Mouse (Mus musculus): Measurements from ENCODE around the gene Necab3. TPM values are rescaled to one million over a fixed set of nuclear protein-coding genes. Genes with fewer than 3 reads are reported as not detected.

The Necab3 gene
- polyA plus RNA-seq, 1 experiment: 14.8 TPM

DNA sequence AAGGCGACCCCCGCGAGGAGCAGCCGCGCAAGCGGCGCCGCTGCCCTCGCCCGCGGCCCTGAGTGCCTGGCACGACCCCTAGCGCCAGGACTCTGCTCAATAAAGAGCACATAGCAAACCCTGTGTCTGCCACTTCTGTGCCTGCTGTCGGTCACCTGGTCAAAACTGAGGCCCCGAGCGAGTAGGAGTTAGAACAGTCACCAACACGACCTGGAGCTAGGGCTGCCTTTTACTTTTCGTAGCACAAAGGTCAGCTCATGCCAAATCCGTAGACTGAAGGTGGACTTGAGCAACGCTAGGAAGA lies 8.9 kb downstream of the Necab3 start:
- WGBS: 19% methylated on average over 20 of the region's 20 CpGs
- TF ChIP-seq CTCF (IDR thresholded peaks at IDR 0.05; ENCODE audit: borderline replicate concordance, control insufficient read depth, extremely low read depth, insufficient read depth, low read length, poor library complexity): no peak
- no peak for TF ChIP-seq POLR2A (IDR thresholded peaks at IDR 0.05; ENCODE audit: control insufficient read depth, extremely low read depth, insufficient read depth, low read length, poor library complexity)
- Histone ChIP-seq H3K27me3 (ENCODE audit: control insufficient read depth, insufficient read depth, low read length) (no peaks in the 10 kb centered on the region), H3K27ac (ENCODE audit: control insufficient read depth, insufficient read depth, low read length) (no peak overlapping the region), H3K36me3 (ENCODE audit: control insufficient read depth, insufficient read depth, low read length) (no peaks in the 10 kb centered on the region), H3K4me3 (ENCODE audit: control insufficient read depth, insufficient read depth, low read length) (no peak overlapping the region), H3K4me1 (replicated peaks; ENCODE audit: control insufficient read depth, insufficient read depth, low read length) (peaks cover 20% of the 10 kb centered on the region)
- no peak for DNase-seq

DNA sequence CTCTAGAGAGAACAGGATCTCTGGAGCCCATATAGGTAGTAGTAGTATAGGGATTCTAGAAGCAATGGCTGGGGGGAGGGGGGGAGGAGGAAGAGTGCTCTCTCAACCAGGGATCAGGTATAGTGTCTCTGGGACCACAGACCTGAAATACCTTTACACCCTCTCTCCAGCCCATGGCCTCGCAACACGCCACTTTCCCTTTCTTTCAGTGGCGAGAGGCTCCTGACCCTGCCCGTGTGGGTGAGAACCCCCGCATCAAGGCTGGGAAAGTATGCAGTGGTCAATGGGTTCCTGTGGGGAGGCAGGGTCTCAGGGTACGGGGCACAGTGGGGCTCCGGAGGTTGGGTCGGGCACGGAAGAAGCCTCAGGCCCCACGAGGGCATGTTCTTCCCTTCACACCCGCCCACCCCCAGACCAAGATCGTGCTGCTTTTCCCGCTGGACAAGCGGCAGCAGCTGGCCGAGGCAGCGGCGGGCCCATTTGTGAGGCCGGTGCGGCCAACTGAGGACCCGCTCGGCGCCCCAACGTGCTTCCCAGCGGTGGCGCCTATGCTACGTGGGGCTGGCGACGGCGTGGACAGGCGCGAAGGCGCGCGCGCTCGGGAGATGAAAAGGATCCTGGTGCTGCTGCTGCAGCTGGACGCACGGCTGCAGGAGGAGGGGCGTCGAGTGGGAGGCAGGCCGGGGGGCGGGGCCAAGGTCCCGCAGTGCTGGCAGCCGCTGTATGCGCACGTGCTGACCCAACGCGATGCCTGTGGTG lies 9.4 kb downstream of the Necab3 start:
- no peaks in the 10 kb centered on the region for H3K36me3 ChIP-seq (ENCODE audit: control insufficient read depth, insufficient read depth, low read length)
- H3K4me1 ChIP-seq (replicated peaks; ENCODE audit: control insufficient read depth, insufficient read depth, low read length): peaks cover 20% of the 10 kb centered on the region
- WGBS: 13% methylated on average over 44 of the region's 48 CpGs
- no peak for TF ChIP-seq POLR2A (IDR thresholded peaks at IDR 0.05; ENCODE audit: control insufficient read depth, extremely low read depth, insufficient read depth, low read length, poor library complexity)
- TF ChIP-seq CTCF (IDR thresholded peaks at IDR 0.05; ENCODE audit: borderline replicate concordance, control insufficient read depth, extremely low read depth, insufficient read depth, low read length, poor library complexity): 0 out of 2 replicates have a peak, but pooled peaks have one; percentile 8
- peak; percentile 62 for DNase-seq
- H3K27ac ChIP-seq (ENCODE audit: control insufficient read depth, insufficient read depth, low read length): no peak overlapping the region
- H3K27me3 ChIP-seq (ENCODE audit: control insufficient read depth, insufficient read depth, low read length): no peaks in the 10 kb centered on the region
- peak overlapping the region; percentile 14; the same call in 1 of the 2 replicates for H3K4me3 ChIP-seq (ENCODE audit: control insufficient read depth, insufficient read depth, low read length)

DNA sequence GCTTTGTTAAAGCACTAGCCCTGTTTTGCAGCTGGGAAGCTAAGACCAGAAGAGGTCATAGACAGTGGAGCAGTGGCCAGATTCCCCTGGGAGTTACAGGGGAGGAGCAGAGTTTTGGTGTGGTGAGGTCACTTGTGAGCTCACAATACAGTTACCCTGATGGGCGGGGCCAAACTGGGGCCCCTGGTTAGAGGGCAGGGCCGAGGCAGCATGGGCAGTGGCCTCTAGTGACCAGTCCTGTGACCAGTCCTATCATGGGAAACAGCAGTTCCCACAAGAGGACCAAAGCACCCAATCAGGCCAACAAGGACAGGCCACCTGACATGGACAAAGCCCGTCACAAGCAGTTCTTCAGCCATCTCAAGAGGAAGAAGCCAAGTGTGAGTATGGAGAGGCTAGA lies 10.0 kb downstream of the Necab3 start:
- Histone ChIP-seq H3K36me3 (ENCODE audit: control insufficient read depth, insufficient read depth, low read length) (no peaks in the 10 kb centered on the region), H3K27me3 (ENCODE audit: control insufficient read depth, insufficient read depth, low read length) (no peaks in the 10 kb centered on the region), H3K27ac (ENCODE audit: control insufficient read depth, insufficient read depth, low read length) (no peak overlapping the region), H3K4me1 (replicated peaks; ENCODE audit: control insufficient read depth, insufficient read depth, low read length) (peaks cover 20% of the 10 kb centered on the region), H3K4me3 (ENCODE audit: control insufficient read depth, insufficient read depth, low read length) (no peak overlapping the region)
- DNase-seq: no peak
- TF ChIP-seq POLR2A (IDR thresholded peaks at IDR 0.05; ENCODE audit: control insufficient read depth, extremely low read depth, insufficient read depth, low read length, poor library complexity) (no peak), CTCF (IDR thresholded peaks at IDR 0.05; ENCODE audit: borderline replicate concordance, control insufficient read depth, extremely low read depth, insufficient read depth, low read length, poor library complexity) (no peak)
- WGBS: 88% methylated on average over 3 of the region's 3 CpGs

DNA sequence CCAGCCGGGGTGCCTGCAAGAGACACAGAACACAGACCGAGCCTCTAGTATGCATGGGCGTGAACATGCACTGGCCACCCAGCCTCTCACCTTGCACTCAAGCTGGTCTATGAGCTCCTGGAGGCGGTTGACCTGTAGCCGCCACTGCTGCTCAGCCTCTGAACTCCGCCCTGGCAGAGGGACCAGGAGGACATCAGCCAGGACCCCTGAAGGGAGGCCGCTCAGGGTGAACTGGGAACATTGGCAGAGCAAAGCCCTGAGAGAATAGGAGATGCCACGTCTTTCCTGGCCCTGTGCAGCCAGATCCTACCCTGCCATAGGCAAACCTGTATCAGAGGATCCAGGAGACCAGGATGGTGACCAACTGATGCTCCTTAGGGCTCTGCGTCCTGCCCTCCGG lies 12.0 kb downstream of the Necab3 start, which contains the start of gene 1700003F12Rik:
Gene 1700003F12Rik, plus strand, starts transcription at position 375 of the 400 bp plus-strand sequence.
- Histone ChIP-seq H3K27ac (ENCODE audit: control insufficient read depth, insufficient read depth, low read length) (no peak within 1 kb of the TSS), H3K4me1 (replicated peaks; ENCODE audit: control insufficient read depth, insufficient read depth, low read length) (peaks cover 12% of the 10 kb centered on the region), H3K36me3 (ENCODE audit: control insufficient read depth, insufficient read depth, low read length) (no peaks in the 10 kb centered on the region), H3K27me3 (ENCODE audit: control insufficient read depth, insufficient read depth, low read length) (no peaks in the 10 kb centered on the region), H3K4me3 (ENCODE audit: control insufficient read depth, insufficient read depth, low read length) (no peak within 1 kb of the TSS)
- DNase-seq: no peak
- WGBS: 96% methylated on average over 10 of the region's 10 CpGs
- TF ChIP-seq POLR2A (IDR thresholded peaks at IDR 0.05; ENCODE audit: control insufficient read depth, extremely low read depth, insufficient read depth, low read length, poor library complexity): no peak
- no peak for TF ChIP-seq CTCF (IDR thresholded peaks at IDR 0.05; ENCODE audit: borderline replicate concordance, control insufficient read depth, extremely low read depth, insufficient read depth, low read length, poor library complexity)

DNA sequence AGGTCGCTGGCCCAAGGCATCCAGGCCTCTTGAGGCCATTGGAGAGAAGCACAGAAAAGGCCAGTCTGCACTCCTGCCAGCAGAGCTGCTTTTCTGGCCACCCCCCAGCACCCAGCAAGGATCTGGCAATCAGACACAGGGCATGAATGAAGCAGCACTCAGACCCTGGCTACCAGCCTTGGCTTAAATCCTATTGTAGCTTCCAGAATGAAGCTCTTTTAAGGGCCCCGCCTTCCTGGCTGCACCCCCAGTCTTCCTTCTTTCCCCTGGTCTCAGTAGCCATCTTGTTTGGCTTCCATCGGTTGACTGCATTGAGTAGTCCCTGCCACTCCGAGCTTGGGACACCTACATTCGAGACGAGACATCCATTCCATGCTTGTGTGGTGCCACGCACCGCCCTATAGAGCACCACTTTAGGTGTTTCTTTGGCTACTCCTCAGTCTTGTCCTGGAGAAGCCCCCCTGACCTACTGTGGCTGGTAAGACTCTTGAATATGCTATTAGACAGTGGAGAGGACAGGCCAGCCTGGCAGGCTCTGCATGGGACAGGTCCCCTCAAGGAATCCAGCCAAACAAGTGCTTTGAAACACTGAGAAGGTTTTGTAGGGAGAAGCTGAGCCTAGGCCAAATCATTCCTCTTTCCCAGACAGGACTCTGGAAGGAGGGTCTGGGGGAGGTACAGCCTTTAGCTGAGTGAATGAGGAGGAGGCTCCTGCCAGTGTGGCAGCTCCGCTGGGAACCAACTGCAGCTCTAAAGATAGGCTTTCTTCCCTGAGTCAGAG lies 14.9 kb downstream of the Necab3 start:
- WGBS: 95% methylated on average over 9 of the region's 9 CpGs
- TF ChIP-seq CTCF (IDR thresholded peaks at IDR 0.05; ENCODE audit: borderline replicate concordance, control insufficient read depth, extremely low read depth, insufficient read depth, low read length, poor library complexity): no peak
- TF ChIP-seq POLR2A (IDR thresholded peaks at IDR 0.05; ENCODE audit: control insufficient read depth, extremely low read depth, insufficient read depth, low read length, poor library complexity): no peak
- no peak overlapping the region for H3K27ac ChIP-seq (ENCODE audit: control insufficient read depth, insufficient read depth, low read length)
- no peak for DNase-seq
- H3K36me3 ChIP-seq (ENCODE audit: control insufficient read depth, insufficient read depth, low read length): no peaks in the 10 kb centered on the region
- H3K27me3 ChIP-seq (ENCODE audit: control insufficient read depth, insufficient read depth, low read length): no peaks in the 10 kb centered on the region
- no peaks in the 10 kb centered on the region for H3K4me1 ChIP-seq (replicated peaks; ENCODE audit: control insufficient read depth, insufficient read depth, low read length)
- no peak overlapping the region for H3K4me3 ChIP-seq (ENCODE audit: control insufficient read depth, insufficient read depth, low read length)

DNA sequence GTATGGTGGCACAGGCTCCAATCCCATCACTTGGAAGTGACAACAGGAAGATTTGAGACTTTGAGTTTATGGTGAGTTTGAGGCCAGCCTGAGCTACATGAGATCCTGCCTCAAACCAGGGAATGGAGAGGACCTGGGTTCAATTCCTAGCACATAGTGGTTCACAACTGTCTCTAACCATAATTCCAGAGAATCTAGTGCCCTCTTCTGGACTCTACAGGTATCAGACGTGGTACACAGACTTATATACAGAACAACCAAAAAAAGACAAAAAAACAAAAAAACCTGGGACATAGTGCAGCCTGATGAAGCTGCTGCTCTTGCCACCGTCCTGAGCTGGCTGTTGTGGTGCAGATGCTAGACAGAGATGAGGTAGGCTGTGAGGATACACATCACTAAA lies 17.1 kb downstream of the Necab3 start:
- DNase-seq: no peak
- TF ChIP-seq POLR2A (IDR thresholded peaks at IDR 0.05; ENCODE audit: control insufficient read depth, extremely low read depth, insufficient read depth, low read length, poor library complexity) (no peak), CTCF (IDR thresholded peaks at IDR 0.05; ENCODE audit: borderline replicate concordance, control insufficient read depth, extremely low read depth, insufficient read depth, low read length, poor library complexity) (no peak)
- Histone ChIP-seq H3K4me3 (ENCODE audit: control insufficient read depth, insufficient read depth, low read length) (no peak overlapping the region), H3K4me1 (replicated peaks; ENCODE audit: control insufficient read depth, insufficient read depth, low read length) (no peaks in the 10 kb centered on the region), H3K27me3 (ENCODE audit: control insufficient read depth, insufficient read depth, low read length) (no peaks in the 10 kb centered on the region), H3K36me3 (ENCODE audit: control insufficient read depth, insufficient read depth, low read length) (peaks cover 3% of the 10 kb centered on the region; the same call in 1 of the 2 replicates), H3K27ac (ENCODE audit: control insufficient read depth, insufficient read depth, low read length) (no peak overlapping the region)
- WGBS: 91% methylated on average over 2 of the region's 2 CpGs

Measured in thymus, adult 2 months (tissue).